Mouse (Mus musculus) intestine, embryonic 15.5 days (tissue): Measurements from ENCODE around the gene Ube2ql1. TPM values are rescaled to one million over a fixed set of nuclear protein-coding genes. Genes with fewer than 3 reads are reported as not detected.

Source experiments
- ATAC-seq: fragments of 200-750 bp; cut with Nextera tagmentation; 2 replicates; pipeline ENCODE4 v1.8.0; 2017; ENCODE audit warnings: moderate TSS enrichment, moderate library complexity
- H3K27ac ChIP-seq: fragments of 300-500 bp; sonication (generic); 2 replicates; pipeline ENCODE4 v1.5.1; 2015; ENCODE audit warnings: mild to moderate bottlenecking, inconsistent platforms
- H3K27me3 ChIP-seq: fragments of 300-500 bp; sonication (generic); replicated peaks from 2 replicates; pipeline ENCODE4 v1.6.1; 2015; ENCODE audit warnings: inconsistent platforms
- H3K36me3 ChIP-seq: fragments of 300-500 bp; sonication (generic); 2 replicates; pipeline ENCODE4 v1.6.1; 2015; ENCODE audit warnings: inconsistent platforms
- H3K4me1 ChIP-seq: fragments of 300-500 bp; sonication (generic); replicated peaks from 2 replicates; pipeline ENCODE4 v1.6.1; 2015; ENCODE audit warnings: inconsistent platforms
- H3K4me2 ChIP-seq: fragments of 300-500 bp; sonication (generic); replicated peaks from 2 replicates; pipeline ENCODE4 v1.6.1; 2015; ENCODE audit warnings: mild to moderate bottlenecking, inconsistent platforms
- H3K4me3 ChIP-seq: fragments of 300-500 bp; sonication (generic); replicated peaks from 2 replicates; pipeline ENCODE4 v1.5.1; 2015; ENCODE audit warnings: inconsistent platforms
- H3K9ac ChIP-seq: fragments of 300-500 bp; sonication (generic); 2 replicates; pipeline ENCODE4 v1.6.1; 2015; ENCODE audit warnings: inconsistent platforms
- H3K9me3 ChIP-seq: fragments of 300-500 bp; sonication (generic); 2 replicates; pipeline ENCODE4 v1.6.1; 2016; ENCODE audit warnings: inconsistent platforms
- WGBS: fragments of 180-500 bp; shearing (Covaris S2); methylation state at CpG from one replicate; pipeline ENCODE4 v1.1.7; 2015; 5-methylcytosine and 5-hydroxymethylcytosine counted together
- polyA plus RNA-seq: library from polyadenylated mRNA; unstranded; fragments of >200 nt; fragmentation: Nextera tagmentation; extraction: Ambion mirVana; gene quantifications from 2 replicates; pipeline ENCODE4 v1.2.1, GENCODE M21; 2015

Gene Ube2ql1
- polyA plus RNA-seq, result 0.14 and 0.21 TPM in 2 replicates

GRCm38 (mm10) chr13:69739759-69740135 is at the start of gene Ube2ql1:
Gene Ube2ql1, minus strand, starts transcription at chr13:69739889.
- peaks cover 69% of the 10 kb centered on the region for H3K27me3 ChIP-seq
- H3K4me1 ChIP-seq, result peaks cover 16% of the 10 kb centered on the region; the same call in 1 of the 2 replicates
- peak within 1 kb of the TSS; percentile 49 for H3K9ac ChIP-seq
- WGBS, result under 1% methylated on average over 45 of the region's 46 CpGs
- H3K36me3 ChIP-seq, result no peaks in the 10 kb centered on the region
- ATAC-seq, result peak; percentile 96
- no peaks in the 10 kb centered on the region for H3K9me3 ChIP-seq
- H3K4me2 ChIP-seq, result peak within 1 kb of the TSS; percentile 99
- H3K27ac ChIP-seq, result no peak within 1 kb of the TSS
- peak within 1 kb of the TSS; percentile 60 for H3K4me3 ChIP-seq

DNA sequence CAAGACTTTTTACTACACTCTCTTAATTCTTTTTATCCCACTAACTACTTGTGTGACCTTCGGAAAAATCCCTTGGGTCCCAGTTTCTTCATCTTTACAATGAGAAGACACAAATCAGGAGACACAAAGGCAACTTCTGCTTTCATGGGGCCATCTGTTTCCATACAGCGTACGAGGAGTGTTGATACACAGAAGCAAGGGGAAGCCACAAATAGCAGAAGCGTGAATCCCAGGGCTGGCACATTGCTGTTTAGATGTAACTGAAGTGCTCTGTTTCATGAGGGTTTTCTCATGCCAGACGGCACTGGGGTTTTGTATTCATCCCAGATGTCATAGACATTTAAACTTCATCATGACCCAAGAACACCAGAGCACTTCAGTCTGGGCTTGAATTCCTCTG is 49.0 kb upstream of the Ube2ql1 start:
- H3K4me3 ChIP-seq, result no peak overlapping the region
- H3K27me3 ChIP-seq, result no peaks in the 10 kb centered on the region
- no peaks in the 10 kb centered on the region for H3K4me1 ChIP-seq
- no peaks in the 10 kb centered on the region for H3K36me3 ChIP-seq
- no peaks in the 10 kb centered on the region for H3K9me3 ChIP-seq
- no peak overlapping the region for H3K27ac ChIP-seq
- no peak for ATAC-seq
- H3K4me2 ChIP-seq, result no peak overlapping the region
- H3K9ac ChIP-seq, result no peak overlapping the region
- WGBS, result 67% methylated on average over 5 of the region's 5 CpGs

DNA sequence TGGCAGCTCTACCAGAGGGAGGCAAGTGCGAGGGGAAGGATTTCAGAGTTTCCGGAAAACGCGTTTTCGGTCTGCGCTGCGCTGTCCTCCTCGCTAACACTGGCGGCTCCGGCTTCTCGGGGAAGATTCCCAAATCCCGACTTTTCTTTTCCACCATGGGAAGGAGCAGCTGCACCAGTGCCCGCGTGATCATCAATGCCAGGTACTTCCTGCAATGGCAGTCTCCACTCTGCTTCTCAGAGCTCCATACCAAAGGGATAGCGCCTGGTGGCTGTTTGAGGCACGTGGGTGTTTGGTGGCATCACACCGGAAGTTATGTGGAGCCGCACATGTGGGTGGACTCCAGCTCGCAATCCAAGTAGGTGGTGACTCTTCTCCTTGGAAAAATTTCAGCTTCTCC is 38.5 kb upstream of the Ube2ql1 start:
- Histone ChIP-seq H3K4me2 (no peak overlapping the region), H3K9me3 (no peaks in the 10 kb centered on the region), H3K9ac (no peak overlapping the region), H3K36me3 (no peaks in the 10 kb centered on the region), H3K27ac (no peak overlapping the region), H3K4me1 (no peaks in the 10 kb centered on the region), H3K4me3 (no peak overlapping the region), H3K27me3 (no peaks in the 10 kb centered on the region)
- 88% methylated on average over 19 of the region's 19 CpGs for WGBS
- no peak for ATAC-seq

DNA sequence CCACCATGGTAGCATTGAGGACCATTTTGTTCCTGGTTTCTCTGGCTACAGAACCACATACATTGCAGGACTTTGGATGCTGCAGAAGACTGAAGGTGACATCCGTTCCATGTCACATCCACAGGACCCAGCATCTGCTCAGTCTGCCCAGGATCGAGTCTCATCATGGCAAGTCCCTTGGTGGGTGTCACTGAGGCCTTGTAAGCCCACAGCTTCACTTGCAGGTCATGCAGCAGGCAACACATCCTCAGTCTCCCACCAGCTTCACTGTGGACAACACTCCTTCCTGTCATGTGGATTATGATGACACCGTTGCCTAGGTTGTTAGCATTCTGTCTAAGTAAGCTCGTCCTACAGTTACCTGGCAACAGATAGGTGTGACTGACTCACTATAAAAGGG is 32.7 kb upstream of the Ube2ql1 start:
- H3K27me3 ChIP-seq, result no peaks in the 10 kb centered on the region
- no peak overlapping the region for H3K4me3 ChIP-seq
- H3K4me1 ChIP-seq, result no peaks in the 10 kb centered on the region
- H3K9me3 ChIP-seq, result no peaks in the 10 kb centered on the region
- ATAC-seq, result no peak
- no peak overlapping the region for H3K9ac ChIP-seq
- 78% methylated on average over 4 of the region's 4 CpGs for WGBS
- no peaks in the 10 kb centered on the region for H3K36me3 ChIP-seq
- no peak overlapping the region for H3K4me2 ChIP-seq
- H3K27ac ChIP-seq, result no peak overlapping the region

DNA sequence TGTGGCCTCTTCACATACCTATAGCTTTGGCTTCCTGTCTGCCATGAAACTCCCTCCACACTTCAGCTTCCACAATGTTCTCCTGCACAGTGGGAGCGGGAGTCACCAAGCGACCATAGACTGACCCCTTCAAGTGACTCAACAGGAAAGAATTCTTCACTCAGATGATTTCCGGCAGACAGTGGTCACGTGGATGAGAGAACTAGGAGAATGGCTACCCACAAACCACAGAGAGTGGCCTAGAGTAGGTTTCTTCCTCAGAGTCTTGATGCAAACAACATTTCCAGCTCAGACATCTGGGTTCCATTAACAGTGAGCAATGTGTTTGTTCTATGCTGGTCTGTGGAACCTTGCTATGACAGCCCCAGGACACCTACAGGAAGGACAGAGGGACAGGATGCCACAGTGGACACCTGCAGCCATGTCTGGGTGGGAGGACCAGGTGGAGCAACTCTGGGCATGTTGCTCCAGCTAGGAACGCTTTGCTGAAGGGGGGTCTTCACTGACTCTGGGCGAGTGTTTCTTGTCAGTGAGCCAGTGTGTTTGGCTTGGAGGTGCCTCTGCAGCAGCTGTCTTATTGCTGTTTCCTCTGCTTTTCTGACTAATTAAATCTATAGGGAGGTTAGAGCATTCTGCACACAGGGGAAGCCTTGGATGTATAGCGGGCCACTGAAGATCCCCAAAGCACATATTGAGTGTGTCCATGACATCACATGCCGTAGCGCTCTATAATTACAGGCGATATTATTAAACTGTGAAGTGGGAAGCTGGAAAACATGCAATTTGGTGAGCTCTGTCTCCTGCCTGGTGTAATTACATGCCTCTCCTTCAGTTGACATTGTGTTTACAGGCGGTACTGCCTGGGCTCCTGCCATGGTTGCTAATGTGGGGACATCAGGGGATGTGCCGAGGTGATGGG is 31.1 kb upstream of the Ube2ql1 start:
- no peaks in the 10 kb centered on the region for H3K4me1 ChIP-seq
- WGBS, result 75% methylated on average over 12 of the region's 12 CpGs

GRCm38 (mm10) chr13:69768152-69768551 is 28.5 kb upstream of the Ube2ql1 start:
- no peak for ATAC-seq
- Histone ChIP-seq H3K36me3 (no peaks in the 10 kb centered on the region), H3K4me3 (no peak overlapping the region), H3K9ac (no peak overlapping the region), H3K27ac (no peak overlapping the region), H3K4me2 (no peak overlapping the region), H3K27me3 (no peaks in the 10 kb centered on the region), H3K9me3 (no peaks in the 10 kb centered on the region), H3K4me1 (no peaks in the 10 kb centered on the region)
- 88% methylated on average over 10 of the region's 10 CpGs for whole genome bisulfite sequencing

More for the DNA sequence above, 31.1 kb upstream of the Ube2ql1 start:
- no peak for ATAC-seq
- H3K27me3 ChIP-seq, result no peaks in the 10 kb centered on the region
- H3K27ac ChIP-seq, result no peak overlapping the region
- no peak overlapping the region for H3K9ac ChIP-seq
- H3K4me3 ChIP-seq, result no peak overlapping the region
- no peak overlapping the region for H3K4me2 ChIP-seq
- no peaks in the 10 kb centered on the region for H3K36me3 ChIP-seq
- no peaks in the 10 kb centered on the region for H3K9me3 ChIP-seq

- H3K9ac ChIP-seq, result no peak overlapping the region
- no peak overlapping the region for H3K27ac ChIP-seq
- no peaks in the 10 kb centered on the region for H3K27me3 ChIP-seq
- no peak overlapping the region for H3K4me3 ChIP-seq
- no peak for ATAC-seq
- H3K9me3 ChIP-seq, result no peaks in the 10 kb centered on the region
- H3K36me3 ChIP-seq, result no peaks in the 10 kb centered on the region
- H3K4me2 ChIP-seq, result no peak overlapping the region
- no peaks in the 10 kb centered on the region for H3K4me1 ChIP-seq
- 60% methylated on average over 9 of the region's 9 CpGs for WGBS
These were observed 25.0 kb upstream of the Ube2ql1 start for GRCm38 (mm10) chr13:69764646-69765045.

DNA sequence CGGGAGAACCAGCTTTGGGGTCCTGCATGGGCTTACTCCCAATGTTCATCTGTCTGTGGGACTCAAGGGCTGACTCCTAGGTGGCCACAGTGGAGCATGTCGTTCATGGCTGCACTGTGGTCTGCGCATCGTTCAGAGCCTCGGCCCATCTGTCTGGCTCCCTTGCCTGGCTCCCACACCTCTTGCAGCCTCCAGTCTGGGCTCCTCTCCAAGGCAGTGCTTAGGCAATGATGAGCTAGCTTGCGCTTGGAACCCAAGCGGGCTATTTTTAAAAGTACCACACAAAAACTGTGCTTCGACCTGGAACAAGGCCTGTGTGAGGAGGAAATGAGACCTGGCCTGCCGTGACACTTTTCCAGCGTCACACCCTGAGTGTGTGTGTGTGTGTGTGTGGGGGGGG is 21.7 kb upstream of the Ube2ql1 start:
- 75% methylated on average over 10 of the region's 10 CpGs for WGBS
- Histone ChIP-seq H3K9ac (no peak overlapping the region), H3K9me3 (no peaks in the 10 kb centered on the region), H3K27ac (no peak overlapping the region), H3K27me3 (no peaks in the 10 kb centered on the region), H3K4me3 (no peak overlapping the region), H3K36me3 (no peaks in the 10 kb centered on the region), H3K4me2 (no peak overlapping the region), H3K4me1 (no peaks in the 10 kb centered on the region)
- no peak for ATAC-seq

DNA sequence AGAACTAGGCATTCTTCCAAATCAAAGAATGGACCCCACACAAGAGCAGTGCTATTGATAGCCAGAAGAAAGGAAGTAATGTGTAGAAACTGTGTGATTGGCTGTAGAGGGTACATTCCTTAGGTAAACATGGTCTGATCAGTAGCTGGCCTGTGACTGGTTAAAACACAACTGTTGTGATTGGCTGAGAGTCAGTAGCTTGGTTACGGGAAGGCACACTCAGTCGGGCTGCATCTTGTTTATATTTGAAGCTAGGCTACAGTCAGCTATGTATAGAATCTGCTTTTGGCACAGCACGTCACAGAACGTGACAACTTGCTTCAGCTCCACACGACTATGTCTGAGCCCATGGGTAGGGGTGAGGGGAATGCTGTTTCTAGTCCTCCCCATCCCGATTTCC is 19.3 kb upstream of the Ube2ql1 start:
- Histone ChIP-seq H3K4me1 (no peaks in the 10 kb centered on the region), H3K9me3 (no peaks in the 10 kb centered on the region), H3K36me3 (no peaks in the 10 kb centered on the region), H3K4me3 (no peak overlapping the region), H3K27ac (no peak overlapping the region), H3K4me2 (no peak overlapping the region), H3K9ac (no peak overlapping the region), H3K27me3 (no peaks in the 10 kb centered on the region)
- WGBS, result 61% methylated on average over 6 of the region's 6 CpGs
- ATAC-seq, result no peak

GRCm38 (mm10) chr13:69752875-69753274 is 13.2 kb upstream of the Ube2ql1 start:
- Histone ChIP-seq H3K27me3 (no peaks in the 10 kb centered on the region), H3K4me3 (no peak overlapping the region), H3K4me2 (no peak overlapping the region), H3K27ac (no peak overlapping the region), H3K9ac (no peak overlapping the region), H3K9me3 (no peaks in the 10 kb centered on the region), H3K36me3 (no peaks in the 10 kb centered on the region), H3K4me1 (no peaks in the 10 kb centered on the region)
- ATAC-seq, result no peak
- WGBS, result 73% methylated on average over 2 of the region's 2 CpGs

DNA sequence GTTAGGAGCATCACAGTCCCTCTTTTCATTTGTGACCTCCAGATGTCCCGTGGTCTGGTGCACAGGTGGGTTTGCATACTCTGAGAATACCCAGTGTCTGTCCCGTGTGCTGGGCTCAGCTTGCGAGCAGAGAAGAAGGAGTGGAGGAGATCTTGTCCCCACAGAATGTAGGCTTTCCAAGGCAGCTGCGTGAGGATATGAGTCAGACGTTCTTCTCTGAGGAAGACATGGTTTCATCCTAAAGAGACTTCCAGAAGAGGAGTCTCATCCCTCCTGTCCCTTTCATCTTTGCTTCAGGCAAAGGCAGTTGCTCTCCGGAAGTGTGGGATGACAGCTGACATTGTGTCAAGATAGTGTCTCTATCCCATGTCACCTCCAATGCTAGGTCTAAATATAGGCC is 11.8 kb upstream of the Ube2ql1 start:
- Histone ChIP-seq H3K27me3 (no peaks in the 10 kb centered on the region), H3K9ac (no peak overlapping the region), H3K9me3 (no peaks in the 10 kb centered on the region), H3K27ac (no peak overlapping the region), H3K4me1 (no peaks in the 10 kb centered on the region), H3K36me3 (no peaks in the 10 kb centered on the region), H3K4me3 (no peak overlapping the region), H3K4me2 (no peak overlapping the region)
- ATAC-seq, result no peak
- 90% methylated on average over 6 of the region's 6 CpGs for WGBS

DNA sequence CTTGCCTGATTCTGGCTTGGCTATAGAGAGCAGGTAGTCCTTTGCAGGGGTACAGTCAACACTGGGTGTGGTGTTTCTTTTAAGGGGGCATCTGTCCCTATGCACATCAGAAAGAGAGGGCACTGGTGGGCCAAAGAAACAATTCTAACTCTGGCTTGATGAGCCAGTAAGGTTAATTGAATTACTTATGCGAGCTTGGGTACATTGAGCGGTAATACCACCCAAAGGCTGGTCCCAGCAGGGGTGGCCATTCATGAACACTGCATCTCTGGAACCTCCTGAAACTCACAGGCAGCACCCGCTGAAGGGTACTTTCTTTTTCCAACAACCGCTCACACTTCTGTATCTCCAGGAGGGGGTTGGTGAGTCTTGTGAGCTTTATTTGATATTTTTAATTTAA is 9.1 kb upstream of the Ube2ql1 start:
- ATAC-seq, result no peak
- no peaks in the 10 kb centered on the region for H3K27me3 ChIP-seq
- no peaks in the 10 kb centered on the region for H3K4me1 ChIP-seq
- H3K4me2 ChIP-seq, result no peak overlapping the region
- no peaks in the 10 kb centered on the region for H3K36me3 ChIP-seq
- H3K4me3 ChIP-seq, result no peak overlapping the region
- no peak overlapping the region for H3K9ac ChIP-seq
- 76% methylated on average over 4 of the region's 4 CpGs for WGBS
- no peaks in the 10 kb centered on the region for H3K9me3 ChIP-seq
- H3K27ac ChIP-seq, result no peak overlapping the region
